Mouse (Mus musculus): ENCODE results near the gene Auh. TPM values are rescaled to one million over a fixed set of nuclear protein-coding genes. Genes with fewer than 3 reads are reported as not detected.
A peak's percentile ranks its signal among the peaks of the same experiment; 100 is the strongest.

Auh gene
- total RNA-seq, 4 experiments from 2014 or later, result 94.6 to 109 (median 103) TPM

GRCm38 (mm10) chr13:52924457-52924856 is 5.0 kb downstream of the Auh start:
- DNase-seq (ENCODE audit: low spot score in 2 of 2), result no peak

- no peak for DNase-seq (ENCODE audit: low spot score in 2 of 2)
Observed at GRCm38 (mm10) chr13:52921966-52922365, 7.5 kb downstream of the Auh start.

DNA sequence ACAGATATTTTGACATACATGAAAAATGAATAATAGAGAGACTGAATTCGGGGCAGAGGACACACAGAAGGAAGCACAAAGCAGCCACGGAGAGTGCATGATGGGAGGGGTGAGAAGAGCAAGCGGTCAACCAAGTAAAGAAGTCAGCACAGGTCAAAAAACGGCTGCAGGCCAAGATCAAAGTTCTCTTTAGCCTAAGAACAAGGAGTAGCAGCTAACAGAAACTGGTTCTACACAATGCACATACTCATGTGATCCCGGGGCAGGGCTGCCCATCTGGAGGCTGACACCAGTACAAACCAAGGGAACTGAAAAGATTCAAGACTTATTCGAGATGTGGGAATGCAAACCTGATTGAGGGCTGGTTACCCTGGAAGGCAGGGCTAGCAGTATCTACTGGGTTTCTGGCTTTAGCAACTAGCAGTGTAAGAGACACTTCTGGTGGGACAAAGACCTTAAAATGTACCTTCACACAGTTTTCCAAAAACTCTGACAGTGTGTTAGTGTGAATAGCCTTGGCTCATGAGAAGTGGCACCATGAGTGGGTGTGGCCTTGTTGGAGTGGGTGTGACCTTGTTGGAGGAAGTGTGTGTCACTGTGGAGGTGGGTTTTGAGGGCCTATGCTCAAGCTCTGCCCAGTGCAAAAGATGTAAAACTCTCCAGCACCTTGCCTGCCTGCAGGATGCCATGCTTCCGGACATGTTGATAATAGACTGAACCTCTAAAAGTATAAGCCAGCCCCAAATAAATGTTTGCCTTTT is 8.2 kb downstream of the Auh start:
- DNase-seq (ENCODE audit: low spot score in 2 of 2), result no peak

DNA sequence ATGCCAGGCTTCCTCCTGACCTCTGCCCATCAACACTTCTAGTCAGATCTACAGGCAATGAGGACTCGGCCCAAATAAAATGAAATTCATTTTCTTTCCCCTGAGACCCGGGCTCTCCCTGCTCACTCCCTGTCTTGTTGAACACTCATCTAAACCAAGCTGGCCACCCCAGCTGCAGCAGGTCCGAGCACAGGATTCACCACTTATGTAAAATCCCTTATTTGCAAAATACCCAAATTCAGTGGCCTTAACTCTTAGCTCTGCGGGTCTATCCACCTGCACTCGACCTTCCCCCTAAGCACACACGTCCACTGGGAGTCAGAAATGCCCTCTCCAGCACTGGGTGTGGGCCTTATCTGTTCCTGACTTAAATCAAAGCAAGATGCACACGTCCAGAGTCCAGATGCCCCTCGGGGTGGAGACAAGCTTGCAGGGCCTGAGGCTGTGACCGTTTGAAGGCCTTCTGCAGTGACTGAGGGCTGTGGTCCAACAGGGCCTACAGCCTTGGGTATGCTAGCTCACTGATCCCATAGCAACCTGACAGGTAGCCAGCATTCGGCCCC is 9.6 kb downstream of the Auh start:
- no peak for DNase-seq (ENCODE audit: low spot score in 2 of 2)

GRCm38 (mm10) chr13:52918333-52918732 is 11.1 kb downstream of the Auh start:
- no peak for DNase-seq (ENCODE audit: low spot score in 2 of 2)

- no peak for DNase-seq (ENCODE audit: low spot score in 2 of 2)
Observed at GRCm38 (mm10) chr13:52914591-52915110, 14.8 kb downstream of the Auh start.

GRCm38 (mm10) chr13:52913926-52914325 is 15.6 kb downstream of the Auh start:
- no peak for DNase-seq (ENCODE audit: low spot score in 2 of 2)

DNA sequence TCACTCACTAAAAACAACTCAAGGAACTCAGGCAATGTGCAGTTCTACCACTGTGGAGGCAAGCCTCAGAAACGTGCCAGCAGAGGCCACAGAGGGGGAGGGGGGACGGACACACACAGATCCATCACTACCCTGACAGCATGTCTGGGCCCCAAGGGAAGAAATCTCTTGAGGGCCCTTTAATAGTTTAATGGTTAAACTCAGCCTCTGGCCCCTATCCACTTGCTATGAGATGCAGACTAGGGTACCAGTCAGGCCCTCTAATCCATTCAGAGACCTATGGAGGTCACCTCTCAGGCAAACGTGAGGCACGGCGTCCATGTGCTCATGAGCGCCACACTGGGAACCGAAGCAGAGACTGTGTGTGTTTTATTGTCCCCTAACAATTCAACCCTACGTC is 17.0 kb downstream of the Auh start:
- DNase-seq (ENCODE audit: low spot score in 2 of 2), result no peak

DNA sequence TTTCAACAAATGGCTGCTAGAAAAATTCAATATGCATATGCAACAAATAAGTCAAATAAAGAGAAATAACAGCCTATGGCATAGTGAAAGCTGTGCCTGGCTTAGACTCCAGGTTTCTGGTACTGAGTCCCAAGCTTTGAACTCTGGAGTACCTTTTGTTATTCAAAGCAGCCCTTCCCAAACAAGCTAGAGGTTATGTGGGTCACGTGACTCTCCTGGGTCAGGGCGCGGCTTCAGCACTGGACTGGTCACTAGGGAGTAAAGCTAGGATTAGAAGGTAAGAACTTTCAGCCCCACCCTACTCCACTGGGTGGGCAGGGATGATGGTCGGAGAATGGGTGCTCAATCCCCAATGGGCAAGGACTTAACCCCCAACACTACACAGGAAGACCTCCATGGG is 18.2 kb downstream of the Auh start:
- no peak for DNase-seq (ENCODE audit: low spot score in 2 of 2)

- no peak for DNase-seq (ENCODE audit: low spot score in 2 of 2)
Observed at GRCm38 (mm10) chr13:52906296-52906695, 23.2 kb downstream of the Auh start.

DNA sequence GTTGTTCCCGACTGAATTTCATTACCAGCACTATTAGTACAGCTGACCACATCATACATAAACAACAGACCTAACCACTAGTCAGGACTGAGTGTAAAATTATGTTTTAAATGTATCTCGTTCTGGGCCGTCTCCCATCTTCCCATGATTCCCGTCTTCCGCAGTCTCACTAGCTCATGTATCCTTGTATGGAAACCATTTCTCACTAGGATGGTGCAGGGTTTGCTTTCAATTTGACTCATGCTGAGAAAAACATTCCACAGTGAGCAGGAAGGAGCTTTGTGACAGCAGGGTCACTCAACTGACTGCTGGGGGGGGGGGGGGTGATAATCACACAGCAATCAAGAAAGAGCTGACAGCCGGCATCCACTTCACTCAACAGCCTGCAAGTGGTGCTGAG is 25.3 kb downstream of the Auh start:
- DNase-seq (ENCODE audit: low spot score in 2 of 2), result no peak

DNA sequence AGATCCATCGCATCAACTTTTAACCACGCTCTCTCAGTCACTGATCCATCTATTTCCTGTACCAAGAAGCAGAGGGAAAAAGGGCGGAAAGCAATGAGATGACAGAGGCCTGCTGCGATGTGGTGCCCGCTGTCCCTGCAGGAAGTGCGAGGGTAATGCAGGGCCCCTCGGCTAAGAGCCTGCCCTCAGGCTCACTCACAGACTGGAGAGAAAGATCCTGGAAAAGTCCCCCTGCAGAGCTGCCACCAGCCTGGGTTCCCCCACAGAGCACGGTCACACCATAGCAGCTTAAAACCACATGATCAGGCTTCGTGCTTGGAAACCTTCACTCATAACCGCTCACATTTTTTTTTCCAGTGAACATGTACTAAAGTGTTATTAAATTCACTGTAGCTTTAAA is 25.7 kb downstream of the Auh start:
- no peak for DNase-seq (ENCODE audit: low spot score in 2 of 2)

DNA sequence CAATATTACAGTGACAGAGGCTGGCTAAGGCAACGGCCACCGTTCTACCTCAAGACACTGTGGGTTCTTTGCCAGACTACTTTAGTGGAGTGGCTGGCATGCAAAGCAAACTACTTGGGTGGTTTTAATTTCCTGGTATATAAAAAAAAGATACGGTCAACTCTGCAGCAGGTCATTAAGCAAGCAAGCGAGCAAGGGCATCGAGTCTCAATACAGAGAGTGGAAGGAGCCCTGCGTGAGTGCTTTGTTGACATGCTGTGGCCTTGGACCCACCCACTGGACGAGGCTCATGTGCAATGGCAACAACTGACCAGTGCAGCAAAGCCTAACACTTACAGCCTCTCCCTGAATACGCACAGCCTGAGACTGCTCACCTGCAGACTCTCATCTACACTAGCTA is 27.0 kb downstream of the Auh start:
- no peak for DNase-seq (ENCODE audit: low spot score in 2 of 2)

- no peak for DNase-seq (ENCODE audit: low spot score in 2 of 2)
Observed at GRCm38 (mm10) chr13:52899664-52900063, 29.8 kb downstream of the Auh start.

DNA sequence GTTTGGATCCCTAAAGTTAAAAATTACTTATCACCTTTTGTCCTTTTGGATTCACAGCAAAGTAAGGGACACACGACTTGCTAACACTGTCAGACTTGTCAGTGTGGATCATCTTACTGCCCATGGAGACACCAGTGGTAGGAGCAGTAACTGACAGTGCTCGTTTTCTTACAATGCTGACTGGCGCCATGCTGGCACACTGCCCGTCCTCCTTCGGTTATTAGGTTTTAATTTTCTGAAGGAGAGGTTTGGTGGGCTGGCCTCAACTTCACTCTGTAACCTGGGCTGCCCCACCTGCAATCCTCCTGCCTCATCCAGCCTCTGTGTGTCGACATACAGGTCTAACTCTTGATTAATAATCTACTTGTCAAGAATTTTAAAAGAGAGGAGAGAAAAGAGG is 31.7 kb downstream of the Auh start:
- no peak for DNase-seq (ENCODE audit: low spot score in 2 of 2)

GRCm38 (mm10) chr13:52892791-52893190 is 36.7 kb downstream of the Auh start:
- peak in 1 of 2 experiments; percentile 61 for DNase-seq (ENCODE audit: low spot score in 2 of 2)

GRCm38 (mm10) chr13:52892065-52892503 is 37.4 kb downstream of the Auh start:
- DNase-seq (ENCODE audit: low spot score in 2 of 2), result peak; percentile 21 to 35

- no peak for DNase-seq (ENCODE audit: low spot score in 2 of 2)
Observed at GRCm38 (mm10) chr13:52890313-52890712, 39.2 kb downstream of the Auh start.

DNA sequence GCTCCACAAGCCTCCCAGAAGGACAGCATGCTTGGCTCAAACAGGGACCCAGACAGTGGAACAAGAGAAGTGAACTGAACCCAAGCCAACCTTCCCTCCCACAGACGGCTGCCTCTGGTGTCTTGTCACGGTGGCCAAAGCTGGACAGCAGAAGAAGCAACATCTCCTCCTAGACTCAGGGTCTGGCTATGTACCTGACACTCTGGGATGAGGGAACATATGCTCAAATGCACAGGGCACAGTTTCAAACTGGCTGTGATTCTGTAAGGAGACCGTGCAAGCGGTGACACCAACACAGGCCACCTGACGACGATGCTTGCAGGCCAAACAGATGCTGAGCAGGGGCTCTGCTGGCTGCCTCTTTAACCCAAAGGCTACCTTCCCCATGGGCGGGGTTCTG is 42.7 kb downstream of the Auh start:
- DNase-seq (ENCODE audit: low spot score in 2 of 2), result no peak

DNA sequence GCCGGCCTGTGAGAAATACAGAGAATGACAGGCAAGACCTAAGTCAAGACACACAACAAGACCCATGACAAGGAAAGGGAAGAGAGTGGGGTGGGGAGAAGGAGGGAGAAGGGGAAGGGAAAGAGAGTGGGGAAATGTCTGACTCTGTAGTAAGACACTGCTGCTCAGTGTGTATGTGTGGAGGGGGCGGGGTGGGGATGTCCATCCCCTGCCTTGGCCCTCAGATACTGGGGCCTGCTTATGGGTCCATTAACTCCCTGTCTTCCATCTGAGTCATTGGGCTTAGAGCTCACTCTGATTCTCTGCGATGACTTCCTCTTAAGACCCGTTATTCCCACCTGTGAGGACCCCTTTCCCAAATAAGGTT is 45.5 kb downstream of the Auh start:
- DNase-seq (ENCODE audit: low spot score in 2 of 2), result no peak

GRCm38 (mm10) chr13:52883084-52883959 is 46.2 kb downstream of the Auh start:
- no peak for DNase-seq (ENCODE audit: low spot score in 2 of 2)

- no peak for DNase-seq (ENCODE audit: low spot score in 2 of 2)
Observed at GRCm38 (mm10) chr13:52880386-52880785, 49.1 kb downstream of the Auh start.

All from left cerebral cortex, adult 8-10 months (tissue).